Mouse (Mus musculus) gastrocnemius, postnatal 4 days (tissue): Measurements from ENCODE around the gene Prkcb. TPM values are rescaled to one million over a fixed set of nuclear protein-coding genes. Genes with fewer than 3 reads are reported as not detected.
"Not testable (repeated sequence)": the region's sequence is repeated elsewhere in the genome, so short reads cannot be mapped to it uniquely, and the experiment has no call there.

Source experiments
- DNase-seq, 2 experiments: peaks; one replicate each; pipeline ENCODE4 v3.0.0; 2021 to 2022; ENCODE audit warnings: low spot score in 2 of 2, mixed read lengths in 2 of 2
- long read RNA-seq, 2 experiments: library from polyadenylated mRNA; stranded (forward); transcript quantifications; one replicate each; pipeline ENCODE4 v2.0.0; 2021
- total RNA-seq, 2 experiments: library from RNA; stranded (reverse); gene quantifications; 2 replicates each; pipeline ENCODE4 v1.2.3; 2021

Gene Prkcb
- total RNA-seq: 1 to 10 TPM; 4.4 to 5.8 TPM
- long read RNA-seq, experiment 1, transcript Prkcb-202 (17 exons, 2,911 nt): major isoform, 5 of 7 reads
- long read RNA-seq, experiment 1, partial matches to known transcripts: 1 of 7 reads
- long read RNA-seq, experiment 1, other reads (novel, unspliced or antisense): 1 of 7 reads
- long read RNA-seq, experiment 2, partial matches to known transcripts: 1 of 5 reads
- long read RNA-seq, experiment 2, other reads (novel, unspliced or antisense): 1 of 5 reads

- DNase-seq: peak; percentile 25 to 60
Measured at GRCm38 (mm10) chr7:122288605-122289242, at the start of gene Prkcb. TSS of gene Prkcb (plus strand) at chr7:122288751.

DNA sequence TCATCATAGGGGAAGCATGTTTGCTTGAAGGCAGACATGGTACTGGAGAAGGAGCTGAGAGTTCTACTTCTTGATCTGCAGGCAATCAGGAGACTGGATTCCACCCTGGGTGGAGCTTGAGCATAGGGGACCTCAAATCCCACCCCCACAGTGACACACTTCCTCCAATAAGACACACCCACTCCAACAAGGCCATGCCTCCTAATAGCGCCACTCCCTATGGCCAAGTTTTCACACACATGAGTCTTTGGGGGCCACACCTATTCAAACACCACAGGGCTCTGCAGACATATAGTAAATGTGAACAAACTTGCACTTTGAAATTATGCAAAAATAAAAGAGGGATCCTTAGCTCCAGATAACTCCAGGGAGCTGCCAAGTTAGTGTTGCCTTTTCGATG is 49.6 kb upstream of the Prkcb start:
- DNase-seq: no peak

GRCm38 (mm10) chr7:122240413-122241119 is 48.0 kb upstream of the Prkcb start:
- DNase-seq: no peak

- DNase-seq: no peak
Measured at GRCm38 (mm10) chr7:122242260-122242659, 46.3 kb upstream of the Prkcb start.

DNA sequence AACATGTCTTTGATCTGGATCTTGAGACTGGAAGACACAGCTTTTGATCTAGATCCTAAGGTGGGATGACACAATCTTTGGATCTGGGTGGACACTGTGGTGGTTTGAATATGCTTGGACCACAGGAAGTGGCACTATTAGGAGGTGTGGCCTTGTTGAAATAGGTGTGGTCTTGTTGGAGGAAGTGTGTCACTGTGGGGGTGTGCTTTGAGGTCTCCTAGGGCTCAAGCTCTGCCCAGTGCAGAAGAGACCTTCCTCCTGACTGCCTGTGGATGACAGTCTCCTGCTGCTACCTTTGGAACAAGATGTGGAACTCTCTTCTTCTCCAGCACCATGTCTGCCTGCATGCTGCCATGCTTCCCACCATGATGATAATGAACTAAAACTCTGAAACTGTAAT is 45.8 kb upstream of the Prkcb start:
- DNase-seq: not testable (repeated sequence)

- no peak for DNase-seq
Measured at GRCm38 (mm10) chr7:122244166-122244565, 44.4 kb upstream of the Prkcb start.

DNA sequence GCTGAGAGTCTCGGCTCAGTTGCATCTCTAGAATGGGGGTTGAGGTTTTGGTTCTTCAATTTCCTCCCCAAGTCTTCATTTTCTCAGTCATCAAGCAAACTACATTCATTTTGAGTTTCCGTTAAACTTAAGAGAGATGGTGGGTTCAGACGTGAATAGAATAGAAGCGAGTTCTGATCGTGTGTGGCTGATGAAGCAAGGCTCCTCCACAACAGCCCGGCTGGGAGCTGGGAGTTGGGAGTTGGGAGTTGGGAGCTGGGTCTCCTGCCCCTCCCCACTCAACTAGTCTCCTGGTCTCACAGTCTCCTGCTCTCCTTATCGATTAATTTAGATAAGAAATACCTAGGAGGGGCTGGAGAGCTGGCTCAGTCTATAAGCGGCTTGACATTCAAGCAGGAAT is 44.0 kb upstream of the Prkcb start:
- no peak for DNase-seq

- no peak for DNase-seq
Measured at GRCm38 (mm10) chr7:122245976-122246375, 42.6 kb upstream of the Prkcb start.

GRCm38 (mm10) chr7:122247254-122247864 is 41.2 kb upstream of the Prkcb start:
- DNase-seq: no peak

DNA sequence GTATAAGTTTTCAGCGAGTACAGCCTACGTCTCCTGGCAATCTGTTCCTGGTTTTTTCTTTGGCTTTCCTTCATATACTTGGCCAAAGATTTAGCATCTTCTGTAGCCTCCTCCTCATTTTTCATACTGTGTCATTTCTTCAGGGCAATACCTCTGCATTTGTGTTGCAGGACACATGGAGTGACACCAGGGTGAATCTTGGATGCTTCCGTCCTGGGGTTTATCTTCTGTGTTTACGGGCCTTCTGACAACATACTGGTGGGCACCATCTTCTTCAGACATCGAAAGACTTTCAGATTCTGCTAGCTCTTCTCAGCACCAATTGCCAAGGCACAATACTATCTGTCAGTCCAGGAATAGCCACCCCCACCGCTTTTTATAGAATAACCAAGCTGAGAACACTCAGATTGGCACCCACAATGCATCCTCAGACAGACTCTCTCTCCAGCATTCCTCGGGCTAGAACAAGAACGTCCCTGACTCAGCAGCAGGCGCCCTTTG is 39.2 kb upstream of the Prkcb start:
- DNase-seq: no peak

GRCm38 (mm10) chr7:122251197-122252011 is 37.1 kb upstream of the Prkcb start:
- DNase-seq: peak; percentile 22 to 60

DNA sequence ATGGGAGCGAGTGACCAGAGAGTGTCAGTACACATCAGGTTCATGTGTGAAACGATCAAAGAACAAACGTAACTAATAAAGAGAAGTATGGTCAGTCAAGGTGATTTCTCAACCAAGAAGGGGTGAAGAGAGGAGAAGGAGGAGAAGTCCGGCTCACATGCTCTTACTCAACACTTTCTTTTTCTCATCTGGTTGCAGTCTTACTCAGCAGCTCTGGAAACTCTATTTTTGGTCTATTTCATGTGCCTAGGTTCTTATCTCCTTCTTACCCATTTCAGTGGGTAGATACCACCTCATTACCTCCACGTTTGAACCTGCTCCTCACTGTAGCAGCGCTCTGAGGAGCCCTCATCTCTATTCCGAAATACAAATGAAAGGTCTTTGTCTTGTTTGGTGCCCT is 31.8 kb upstream of the Prkcb start:
- DNase-seq: no peak

GRCm38 (mm10) chr7:122258521-122258920 is 30.0 kb upstream of the Prkcb start:
- DNase-seq: no peak

GRCm38 (mm10) chr7:122260055-122260602 is 28.4 kb upstream of the Prkcb start:
- no peak for DNase-seq

GRCm38 (mm10) chr7:122268983-122269486 is 19.5 kb upstream of the Prkcb start:
- DNase-seq: no peak

DNA sequence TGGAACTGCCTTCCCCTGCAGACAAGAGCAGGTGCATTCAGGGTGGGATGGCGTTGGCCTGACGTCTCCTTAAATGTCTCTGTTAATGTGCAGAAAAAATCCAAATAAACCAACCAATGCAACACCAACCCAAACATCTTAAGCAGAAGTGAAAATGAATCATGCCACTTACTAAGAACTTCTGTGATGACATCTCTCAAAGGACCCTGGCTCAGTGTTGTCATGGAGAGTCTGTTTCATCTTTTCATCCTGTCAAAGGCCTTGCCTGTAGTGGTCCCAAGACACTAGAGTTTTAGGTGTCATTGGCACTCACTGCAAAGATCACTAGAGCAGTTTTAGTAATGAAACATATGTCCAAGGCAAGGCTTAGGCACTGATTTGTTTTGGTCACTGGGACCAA is 16.2 kb upstream of the Prkcb start:
- no peak for DNase-seq

- DNase-seq: no peak
Measured at GRCm38 (mm10) chr7:122279580-122279979, 9.0 kb upstream of the Prkcb start.

DNA sequence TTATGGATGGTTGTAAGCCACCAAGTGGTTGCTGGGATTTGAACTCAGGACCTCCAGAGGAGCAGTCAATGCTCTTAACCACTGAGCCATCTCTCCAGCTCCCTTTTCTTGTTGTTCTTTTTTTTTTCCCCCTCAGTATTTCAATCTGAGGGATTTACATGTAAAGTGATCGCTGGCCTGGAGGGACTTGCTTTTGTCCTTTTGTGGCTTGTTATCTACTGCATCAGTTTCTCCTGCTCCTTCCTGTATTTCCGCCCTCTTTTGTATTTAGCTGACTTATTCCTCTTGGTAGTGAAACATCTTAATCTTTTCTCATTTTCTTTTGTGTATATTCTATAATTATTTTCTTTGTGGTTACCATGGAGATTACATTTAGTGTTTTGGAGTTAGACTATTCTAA is 8.2 kb upstream of the Prkcb start:
- DNase-seq: no peak

GRCm38 (mm10) chr7:122282584-122282983 is 6.0 kb upstream of the Prkcb start:
- DNase-seq: no peak

GRCm38 (mm10) chr7:122287217-122287616 is 1.3 kb upstream of the Prkcb start:
- no peak for DNase-seq
